Mouse (Mus musculus) limb, embryonic 15.5 days (tissue): ENCODE data around the gene Rab2b. TPM values are rescaled to one million over a fixed set of nuclear protein-coding genes. Genes with fewer than 3 reads are reported as not detected.

Experiments used
- ATAC-seq: fragments of 200-750 bp; cut with Nextera tagmentation; 2 replicates; pipeline ENCODE4 v1.8.0; 2017; ENCODE audit warnings: low read depth, moderate TSS enrichment; ENCODE audit not compliant: insufficient number of reproducible peaks, low FRiP score, low TSS enrichment
- H3K27ac ChIP-seq: fragments of 300-500 bp; sonication (generic); 2 replicates; pipeline ENCODE4 v1.5.1; 2015; ENCODE audit warnings: moderate library complexity, mild to moderate bottlenecking, inconsistent platforms
- H3K27me3 ChIP-seq: fragments of 300-500 bp; sonication (generic); 2 replicates; pipeline ENCODE4 v1.6.1; 2015; ENCODE audit warnings: inconsistent platforms
- H3K36me3 ChIP-seq: fragments of 300-500 bp; sonication (generic); 2 replicates; pipeline ENCODE4 v1.6.1; 2015; ENCODE audit warnings: inconsistent platforms
- H3K4me1 ChIP-seq: fragments of 300-500 bp; sonication (generic); 2 replicates; pipeline ENCODE4 v1.6.1; 2015; ENCODE audit warnings: inconsistent platforms
- H3K4me2 ChIP-seq: fragments of 300-500 bp; sonication (generic); 2 replicates; pipeline ENCODE4 v1.6.1; 2015; ENCODE audit warnings: mild to moderate bottlenecking, inconsistent platforms
- H3K4me3 ChIP-seq: fragments of 300-500 bp; sonication (generic); 2 replicates; pipeline ENCODE4 v1.5.1; 2015; ENCODE audit warnings: mild to moderate bottlenecking, inconsistent platforms
- H3K9ac ChIP-seq: fragments of 300-500 bp; sonication (generic); 2 replicates; pipeline ENCODE4 v1.6.1; 2015; ENCODE audit warnings: inconsistent platforms
- H3K9me3 ChIP-seq: fragments of 300-500 bp; sonication (generic); 2 replicates; pipeline ENCODE4 v1.6.1; 2016; ENCODE audit warnings: inconsistent platforms
- WGBS: fragments of 180-500 bp; shearing (Covaris S2); methylation state at CpG from one replicate; pipeline ENCODE4 v1.1.7; 2015; 5-methylcytosine and 5-hydroxymethylcytosine counted together
- polyA plus RNA-seq: library from polyadenylated mRNA; unstranded; fragments of >200 nt; fragmentation: Nextera tagmentation; extraction: Ambion mirVana; gene quantifications from 2 replicates; pipeline ENCODE4 v1.2.1, GENCODE M21; 2015

The Rab2b gene
- 24.0 and 25.0 TPM in 2 replicates for polyA plus RNA-seq

DNA sequence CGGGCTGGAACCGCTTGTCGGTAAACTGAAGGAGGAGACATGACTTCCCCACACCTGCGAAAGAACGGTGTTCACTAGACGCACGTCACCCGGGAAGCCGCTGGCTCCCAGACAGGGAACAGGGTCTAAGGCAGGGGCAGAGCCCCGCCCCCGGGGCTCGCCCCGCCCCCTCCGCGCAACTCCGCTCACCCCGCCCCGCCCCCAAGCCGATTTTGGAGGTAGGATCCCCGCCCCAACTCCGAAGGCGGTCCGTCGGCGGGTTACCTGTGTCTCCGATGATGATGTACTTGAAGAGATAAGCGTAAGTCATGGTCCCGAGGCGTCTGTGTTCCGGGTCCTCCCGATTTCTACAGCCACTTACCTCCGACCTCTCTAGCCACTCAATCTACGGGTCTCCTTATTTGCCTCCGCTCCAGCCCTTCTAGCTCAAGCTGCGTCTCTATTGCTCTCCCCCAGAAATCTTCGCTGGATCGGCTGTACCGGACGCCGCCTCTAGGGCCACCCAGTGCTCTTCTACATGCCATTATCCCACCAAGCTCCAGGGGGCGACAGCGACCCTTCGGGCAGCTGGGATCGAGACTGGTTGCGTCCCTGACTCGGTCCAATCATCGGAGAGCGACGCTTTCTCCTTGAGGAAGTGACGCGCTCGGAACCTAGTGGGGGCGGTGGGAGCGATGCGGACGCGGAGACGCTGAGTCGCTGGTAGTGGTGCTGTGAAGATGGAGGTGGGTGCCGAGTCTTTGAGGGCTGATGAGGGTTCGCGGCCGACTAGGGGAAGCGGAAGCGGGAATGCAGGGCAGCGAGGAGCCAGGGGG, at the start of gene Rab2b, which contains the start of gene Tox4:
Gene Rab2b (minus strand): TSS at position 614 of the 815 bp plus-strand sequence.
Gene Tox4 (plus strand): TSS at position 215 of the 815 bp plus-strand sequence.
- peak within 1 kb of the TSS; percentile 56 for H3K4me2 ChIP-seq
- H3K9ac ChIP-seq = peak within 1 kb of the TSS; percentile 79
- peak within 1 kb of the TSS; percentile 90 for H3K27ac ChIP-seq
- peak; percentile 98 for ATAC-seq
- H3K9me3 ChIP-seq = no peaks in the 10 kb centered on the region
- under 1% methylated on average over 66 of the region's 66 CpGs for WGBS
- H3K4me1 ChIP-seq = peaks cover 5% of the 10 kb centered on the region
- H3K36me3 ChIP-seq = peaks cover 17% of the 10 kb centered on the region
- H3K4me3 ChIP-seq = peak within 1 kb of the TSS; percentile 87
- no peaks in the 10 kb centered on the region for H3K27me3 ChIP-seq

DNA sequence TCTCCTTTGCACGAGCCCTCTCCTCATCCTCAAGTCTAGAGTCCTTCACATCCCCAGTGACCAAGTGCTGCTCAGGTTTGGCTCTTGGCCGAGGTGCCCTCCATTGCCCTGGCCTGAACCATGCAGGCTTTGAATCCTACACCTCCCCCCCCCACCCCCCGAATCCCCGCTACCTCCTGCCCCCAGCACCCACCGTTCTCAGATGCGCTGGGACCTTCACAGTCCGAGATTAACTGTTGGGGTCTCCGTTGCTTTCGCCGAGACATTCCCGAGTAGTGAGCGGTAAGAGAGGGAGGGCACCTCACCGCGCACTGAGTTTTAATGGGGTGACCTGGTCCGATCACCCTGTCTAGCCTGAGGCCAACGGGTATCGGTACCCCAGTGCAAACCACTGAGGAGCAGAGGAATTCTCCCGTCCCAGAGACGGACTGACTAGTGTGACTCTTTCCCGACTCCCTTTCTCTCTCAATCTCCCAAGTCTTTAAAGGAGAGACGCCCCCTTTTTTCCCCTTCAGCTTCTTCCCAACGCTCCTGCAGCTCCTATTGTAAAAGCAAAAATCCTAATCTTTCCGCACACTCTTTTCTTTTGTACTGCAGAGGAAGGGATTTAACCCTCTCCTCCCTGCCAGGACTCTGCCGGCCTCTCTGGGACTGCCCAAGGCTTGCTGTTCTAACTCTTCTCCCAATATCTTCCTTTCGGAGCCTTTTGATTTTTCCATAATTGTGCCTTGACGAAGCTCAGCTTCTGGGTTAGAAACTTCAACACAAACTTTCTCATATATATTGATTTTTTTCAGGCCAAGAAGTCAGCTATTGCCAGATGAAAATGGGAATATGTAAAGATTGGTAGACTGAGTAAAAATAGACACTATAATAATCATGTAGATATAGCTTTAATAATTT, 48.8 kb upstream of the Rab2b start, which contains the start of gene Sall2:
Gene Sall2 (minus strand): TSS at position 853 of the 903 bp plus-strand sequence.
- Histone ChIP-seq H3K9me3 (no peaks in the 10 kb centered on the region), H3K36me3 (no peaks in the 10 kb centered on the region), H3K4me1 (peaks cover 5% of the 10 kb centered on the region), H3K9ac (no peak within 1 kb of the TSS; the same call in 1 of the 2 replicates), H3K4me3 (peak within 1 kb of the TSS; percentile 40), H3K27ac (no peak within 1 kb of the TSS), H3K4me2 (peak within 1 kb of the TSS; percentile 68), H3K27me3 (peaks cover 59% of the 10 kb centered on the region)
- WGBS = 1% methylated on average over 26 of the region's 26 CpGs
- ATAC-seq = 0 out of 2 replicates have a peak, but pooled peaks have one; percentile 65

DNA sequence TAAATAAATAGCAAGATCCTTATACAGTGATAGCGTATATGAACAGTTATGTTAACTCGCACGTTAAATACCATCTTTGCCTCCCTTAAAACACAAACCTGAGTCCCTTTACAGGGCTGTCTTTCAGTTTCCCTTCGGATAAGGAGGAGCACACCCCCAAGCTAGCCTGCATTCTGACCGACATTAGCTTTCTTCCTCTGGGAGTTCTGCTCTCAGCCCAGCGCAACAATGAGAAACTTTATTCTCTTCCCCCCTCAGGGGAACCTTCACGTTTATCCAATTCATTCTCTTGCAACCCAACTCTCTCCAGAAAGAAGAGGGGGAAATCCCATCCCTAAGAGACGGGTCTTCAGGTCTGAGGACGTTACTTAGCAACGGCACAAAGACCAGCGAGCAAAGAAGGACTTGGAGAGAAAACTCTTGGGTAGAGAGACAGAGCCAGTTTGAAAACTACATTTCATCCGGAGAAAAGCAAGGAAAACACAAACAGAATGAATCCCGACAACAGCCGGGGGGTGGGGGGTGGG, 48.1 kb upstream of the Rab2b start:
- Histone ChIP-seq H3K27me3 (peaks cover 59% of the 10 kb centered on the region), H3K4me1 (peaks cover 5% of the 10 kb centered on the region), H3K9me3 (no peaks in the 10 kb centered on the region), H3K36me3 (no peaks in the 10 kb centered on the region), H3K4me2 (peak overlapping the region; percentile 68), H3K27ac (no peak overlapping the region), H3K9ac (no peak overlapping the region), H3K4me3 (peak overlapping the region; percentile 40)
- 3% methylated on average over 14 of the region's 14 CpGs for WGBS
- ATAC-seq = no peak

DNA sequence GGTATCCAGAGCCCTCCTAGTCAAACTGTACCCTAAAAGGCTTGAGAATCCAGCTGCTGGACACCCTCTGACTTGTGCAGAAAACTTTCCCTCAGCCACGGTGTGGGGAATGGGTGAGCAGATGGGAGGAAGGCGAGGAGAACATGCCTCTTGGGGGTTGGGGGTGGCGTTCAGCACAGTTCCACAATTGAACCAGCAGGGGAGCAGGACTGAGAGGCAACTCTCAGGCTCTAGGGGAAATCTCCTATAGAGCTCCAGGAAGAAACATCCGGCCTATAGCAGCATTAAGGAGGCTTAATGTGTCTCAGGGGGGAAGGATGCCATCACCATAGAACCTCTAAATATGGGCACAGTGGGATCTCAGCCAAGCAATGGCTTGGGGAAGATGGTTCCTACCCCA, 46.5 kb upstream of the Rab2b start:
- Histone ChIP-seq H3K27ac (no peak overlapping the region), H3K4me2 (no peak overlapping the region), H3K9ac (no peak overlapping the region), H3K27me3 (peaks cover 46% of the 10 kb centered on the region), H3K4me1 (peaks cover 5% of the 10 kb centered on the region), H3K36me3 (no peaks in the 10 kb centered on the region), H3K9me3 (no peaks in the 10 kb centered on the region), H3K4me3 (no peak overlapping the region)
- WGBS = 6% methylated on average over 4 of the region's 4 CpGs
- ATAC-seq = no peak

GRCm38 (mm10) chr14:52319361-52319760, 40.0 kb upstream of the Rab2b start:
- Histone ChIP-seq H3K27ac (no peak overlapping the region), H3K27me3 (no peaks in the 10 kb centered on the region), H3K9ac (no peak overlapping the region), H3K9me3 (no peaks in the 10 kb centered on the region), H3K4me2 (no peak overlapping the region), H3K4me3 (no peak overlapping the region), H3K4me1 (peaks cover 20% of the 10 kb centered on the region), H3K36me3 (peaks cover 4% of the 10 kb centered on the region)
- 63% methylated on average over 6 of the region's 6 CpGs for WGBS
- no peak for ATAC-seq

- peaks cover 30% of the 10 kb centered on the region for H3K36me3 ChIP-seq
- peaks cover 31% of the 10 kb centered on the region for H3K4me1 ChIP-seq
- no peaks in the 10 kb centered on the region for H3K27me3 ChIP-seq
- peak overlapping the region; percentile 75 for H3K4me2 ChIP-seq
- peak overlapping the region; percentile 76 for H3K4me3 ChIP-seq
- no peaks in the 10 kb centered on the region for H3K9me3 ChIP-seq
- peak; percentile 22 for ATAC-seq
- peak overlapping the region; percentile 85 for H3K9ac ChIP-seq
- H3K27ac ChIP-seq = peak overlapping the region; percentile 79
- 12% methylated on average over 16 of the region's 16 CpGs for whole genome bisulfite sequencing
These were observed 37.3 kb upstream of the Rab2b start for GRCm38 (mm10) chr14:52316441-52317225.

GRCm38 (mm10) chr14:52315792-52316440, 36.6 kb upstream of the Rab2b start:
- H3K27ac ChIP-seq = peak overlapping the region; percentile 79
- H3K9me3 ChIP-seq = no peaks in the 10 kb centered on the region
- H3K4me2 ChIP-seq = peak overlapping the region; percentile 75
- H3K4me1 ChIP-seq = peaks cover 35% of the 10 kb centered on the region
- H3K27me3 ChIP-seq = no peaks in the 10 kb centered on the region
- peak overlapping the region; percentile 85 for H3K9ac ChIP-seq
- H3K4me3 ChIP-seq = peak overlapping the region; percentile 76
- H3K36me3 ChIP-seq = peaks cover 30% of the 10 kb centered on the region
- WGBS = under 1% methylated on average over 30 of the region's 41 CpGs
- ATAC-seq = peak; percentile 78

DNA sequence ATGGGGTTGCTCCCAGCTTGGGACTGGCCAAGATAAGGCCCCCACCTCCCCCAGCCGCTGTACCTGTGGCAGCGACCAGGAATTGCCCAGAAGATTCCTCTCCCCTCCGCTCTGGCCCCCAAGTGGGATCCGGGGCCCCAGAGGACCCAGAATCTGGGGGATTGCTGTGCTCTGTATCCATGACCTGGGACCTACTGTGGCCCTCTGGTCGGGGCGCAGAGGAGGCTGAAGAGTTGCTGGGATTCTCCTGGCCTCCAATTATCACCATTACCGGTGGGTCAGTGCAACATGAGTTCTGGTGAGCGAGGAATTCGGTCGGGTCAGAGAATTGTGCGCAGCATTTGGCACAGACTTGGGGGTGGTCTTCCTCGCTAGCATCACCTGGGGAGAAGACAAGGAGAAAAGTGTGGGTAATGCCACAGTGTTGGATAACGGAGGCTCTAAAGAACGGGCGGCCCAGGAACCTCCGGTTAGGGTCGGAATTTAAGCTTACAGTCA, 36.0 kb upstream of the Rab2b start:
- H3K27me3 ChIP-seq = no peaks in the 10 kb centered on the region
- H3K27ac ChIP-seq = peak overlapping the region; percentile 79
- ATAC-seq = no peak
- WGBS = 5% methylated on average over 17 of the region's 17 CpGs
- H3K4me3 ChIP-seq = peak overlapping the region; percentile 76
- H3K4me2 ChIP-seq = peak overlapping the region; percentile 75
- H3K4me1 ChIP-seq = peaks cover 35% of the 10 kb centered on the region
- peaks cover 33% of the 10 kb centered on the region for H3K36me3 ChIP-seq
- H3K9ac ChIP-seq = peak overlapping the region; percentile 85
- no peaks in the 10 kb centered on the region for H3K9me3 ChIP-seq

DNA sequence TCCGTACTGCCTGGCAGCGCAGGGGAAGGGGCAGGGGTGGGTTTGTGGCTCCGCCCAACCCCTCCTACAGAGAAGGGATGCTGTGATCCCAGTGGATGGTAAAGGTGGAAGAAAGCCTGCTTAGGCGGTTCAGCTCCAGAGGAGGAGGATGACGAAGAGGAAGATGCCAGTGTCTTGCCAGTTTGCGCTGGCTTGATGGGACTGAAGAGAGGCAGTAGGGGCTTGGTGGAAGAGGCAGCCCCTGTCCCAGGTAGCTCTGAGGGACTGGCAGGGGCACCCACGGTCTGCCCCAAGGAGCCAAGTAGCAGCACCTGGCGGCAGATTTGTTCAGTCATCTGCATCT, 35.4 kb upstream of the Rab2b start:
- peaks cover 35% of the 10 kb centered on the region for H3K4me1 ChIP-seq
- no peak overlapping the region for H3K9ac ChIP-seq
- no peaks in the 10 kb centered on the region for H3K9me3 ChIP-seq
- H3K36me3 ChIP-seq = peaks cover 33% of the 10 kb centered on the region
- no peaks in the 10 kb centered on the region for H3K27me3 ChIP-seq
- H3K4me3 ChIP-seq = peak overlapping the region; percentile 76
- H3K27ac ChIP-seq = no peak overlapping the region
- peak overlapping the region; percentile 75 for H3K4me2 ChIP-seq
- ATAC-seq = no peak
- 44% methylated on average over 8 of the region's 8 CpGs for WGBS

DNA sequence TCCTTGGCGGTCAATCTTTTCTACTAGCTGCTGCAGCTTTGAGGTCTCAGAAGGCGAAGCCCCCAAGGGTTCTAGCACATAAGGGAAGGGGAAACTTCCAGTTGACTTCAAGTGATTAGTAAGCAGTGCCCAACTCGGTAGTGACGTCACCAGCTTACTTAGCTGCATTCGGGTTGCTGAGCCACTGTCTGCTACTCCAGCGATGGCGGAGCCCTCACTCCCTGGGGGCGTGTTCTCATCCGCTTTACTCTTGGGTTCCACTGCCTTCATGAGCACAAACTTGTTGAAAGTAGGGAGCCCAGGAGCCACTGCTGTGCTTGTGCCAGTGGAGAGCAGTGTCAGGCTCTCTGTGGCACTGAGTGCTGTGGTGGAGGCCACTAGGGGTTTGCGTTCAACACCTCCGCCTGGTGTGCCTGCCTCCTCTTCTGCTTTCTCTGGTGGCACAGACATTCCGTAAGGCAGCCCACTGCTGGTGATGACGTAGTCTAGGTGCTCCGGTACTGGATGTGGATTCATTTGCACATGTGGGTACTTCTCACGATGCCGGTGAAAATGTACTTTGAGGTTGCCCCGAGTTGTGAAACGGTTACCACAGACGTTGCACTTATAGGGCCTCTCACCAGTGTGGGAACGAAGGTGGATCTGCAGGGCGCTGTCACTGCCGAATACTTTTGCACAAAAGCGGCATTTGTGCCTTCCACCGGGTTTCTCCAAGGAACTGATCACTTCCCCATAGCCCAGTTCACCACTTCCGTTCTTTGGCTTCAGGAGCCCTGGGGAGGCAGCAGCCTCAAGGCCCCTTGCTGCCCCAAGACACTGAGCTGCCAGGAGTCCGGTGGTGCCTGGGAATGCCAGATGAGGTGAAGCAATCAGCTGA, 34.8 kb upstream of the Rab2b start:
- no peak for ATAC-seq
- Histone ChIP-seq H3K4me3 (no peak overlapping the region; the same call in 1 of the 2 replicates), H3K27ac (no peak overlapping the region), H3K4me1 (peaks cover 35% of the 10 kb centered on the region), H3K36me3 (peaks cover 33% of the 10 kb centered on the region), H3K9me3 (no peaks in the 10 kb centered on the region), H3K27me3 (no peaks in the 10 kb centered on the region), H3K4me2 (peak overlapping the region; percentile 75), H3K9ac (no peak overlapping the region)
- 85% methylated on average over 26 of the region's 26 CpGs for WGBS
